Mouse (Mus musculus) right cerebral cortex, adult 2 months (tissue): ENCODE measurements around the gene Nceh1.

Source experiments
- DNase-seq, 2 experiments: peaks; one replicate each; pipeline ENCODE4 v3.0.0; 2021 to 2022; ENCODE audit warnings: low spot score in 2 of 2

Nceh1 gene

DNA sequence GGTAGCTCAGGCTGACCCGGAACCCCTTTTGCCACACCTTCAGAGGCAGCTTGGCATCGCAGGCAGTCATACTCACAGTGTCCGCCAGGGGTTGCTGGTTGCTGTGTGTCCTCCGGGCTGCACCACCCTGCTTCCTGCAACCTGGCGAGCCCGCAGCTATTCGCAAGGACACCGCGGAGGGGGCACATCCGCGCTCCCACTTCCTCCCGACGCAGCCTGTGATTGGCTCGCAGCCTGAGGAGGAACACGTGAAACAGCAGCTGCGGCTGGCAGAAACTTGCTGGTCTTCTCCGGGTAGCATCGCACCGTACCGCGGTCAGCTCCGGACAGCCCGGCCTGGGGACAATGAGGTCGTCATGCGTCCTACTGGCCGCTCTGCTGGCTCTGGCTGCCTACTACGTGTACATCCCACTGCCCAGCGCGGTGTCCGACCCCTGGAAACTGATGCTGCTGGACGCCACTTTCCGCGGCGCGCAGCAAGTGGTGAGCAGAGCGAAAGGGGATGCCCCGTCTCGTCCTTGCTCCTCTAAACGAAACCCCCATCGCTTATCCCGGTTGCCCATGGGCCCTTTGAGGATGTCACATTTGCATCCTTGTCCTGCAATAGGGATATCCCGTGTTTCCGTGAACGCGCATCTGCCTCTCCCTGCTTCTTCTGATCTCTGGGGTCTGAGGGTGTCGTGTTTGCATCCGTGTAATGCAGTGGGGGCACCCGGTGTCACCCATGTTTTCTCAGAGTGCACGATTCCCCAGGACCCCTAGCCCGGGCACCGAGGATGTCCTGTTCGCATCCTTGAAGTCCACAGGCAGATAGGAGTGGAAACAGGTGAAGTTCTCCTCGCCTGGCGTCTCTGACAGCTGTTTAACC, at the start of gene Nceh1:
TSS of gene Nceh1 (plus strand) at position 233 of the 868 bp plus-strand sequence.
- peak; percentile 97 for DNase-seq

DNA sequence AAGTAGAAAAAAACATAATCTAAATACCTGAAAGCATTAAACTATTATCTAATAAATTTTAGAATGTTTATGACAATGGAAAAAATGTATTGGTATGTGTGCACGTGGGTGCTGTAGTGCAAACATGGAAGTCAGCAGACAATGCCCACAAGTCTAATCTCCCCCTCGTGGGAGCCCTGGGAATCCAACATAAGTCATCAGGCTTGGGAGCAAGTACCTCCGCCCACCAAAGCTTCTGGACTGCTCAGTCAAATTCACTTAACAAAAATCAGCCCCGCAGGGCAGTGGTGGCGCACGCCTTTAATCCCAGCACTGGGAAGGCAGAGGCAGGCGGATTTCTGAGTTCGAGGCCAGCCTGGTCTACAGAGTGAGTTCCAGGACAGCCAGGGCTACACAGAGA, 42.7 kb upstream of the Nceh1 start:
- DNase-seq, result no peak

DNA sequence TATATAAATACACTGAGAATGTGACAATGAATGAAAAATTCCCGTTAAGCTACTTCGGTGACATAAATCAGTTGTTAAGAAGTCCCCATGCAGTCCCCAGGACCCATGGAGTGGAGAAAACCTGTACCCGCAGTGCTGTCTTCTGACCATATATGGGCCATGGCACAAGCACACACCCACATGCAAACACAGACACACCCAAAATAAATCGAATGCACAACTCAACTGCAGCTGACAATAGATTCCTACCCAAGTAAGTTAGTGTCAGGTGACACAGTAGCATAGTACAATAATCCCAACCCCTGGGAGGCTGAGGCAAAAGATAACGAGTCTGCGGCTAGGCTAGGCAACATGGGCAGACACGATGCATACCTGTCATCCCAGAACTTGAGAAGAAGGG, 39.2 kb upstream of the Nceh1 start:
- no peak for DNase-seq

DNA sequence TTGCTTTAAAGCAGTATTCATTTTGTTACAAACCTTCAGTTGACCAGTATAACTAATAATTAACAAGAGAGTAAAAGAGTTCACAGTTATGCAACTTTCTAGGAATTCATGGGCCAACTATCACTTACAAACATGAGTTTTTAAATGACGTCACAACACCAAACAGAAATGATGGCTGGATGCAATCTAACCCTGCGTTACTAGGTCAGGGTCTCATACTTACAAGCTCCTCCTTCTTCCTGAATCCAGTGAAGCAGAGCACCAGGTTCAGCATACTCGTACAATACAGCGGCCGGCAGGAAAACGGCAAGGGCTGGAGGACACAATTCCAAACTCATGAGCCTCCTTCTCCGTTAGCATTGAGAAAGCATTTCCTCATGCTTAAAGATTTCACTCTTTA, 37.0 kb upstream of the Nceh1 start:
- DNase-seq, result no peak

DNA sequence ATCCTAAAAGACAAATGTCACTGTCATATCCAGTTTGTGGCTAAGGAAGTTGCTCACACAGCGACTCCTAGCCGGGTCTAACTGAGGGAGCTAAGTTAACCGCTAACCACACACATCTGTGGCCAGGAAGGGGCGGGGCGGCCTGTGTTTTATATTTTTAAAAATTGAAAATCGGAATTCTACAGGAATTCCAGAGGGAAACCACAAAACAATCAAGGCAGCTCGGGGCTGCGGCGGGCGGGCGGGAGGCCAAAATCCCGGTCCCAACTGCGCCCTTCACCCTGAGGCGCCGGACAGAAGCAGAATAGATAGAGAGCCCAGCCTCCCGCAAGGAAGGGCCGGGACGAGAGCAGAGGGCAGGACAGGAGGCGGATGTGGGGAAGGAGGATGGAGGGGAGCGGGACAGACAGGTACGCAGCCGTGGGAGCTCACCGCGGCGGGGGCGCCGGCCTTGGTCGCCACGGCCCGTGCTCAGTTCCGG, 29.5 kb upstream of the Nceh1 start:
- no peak for DNase-seq

DNA sequence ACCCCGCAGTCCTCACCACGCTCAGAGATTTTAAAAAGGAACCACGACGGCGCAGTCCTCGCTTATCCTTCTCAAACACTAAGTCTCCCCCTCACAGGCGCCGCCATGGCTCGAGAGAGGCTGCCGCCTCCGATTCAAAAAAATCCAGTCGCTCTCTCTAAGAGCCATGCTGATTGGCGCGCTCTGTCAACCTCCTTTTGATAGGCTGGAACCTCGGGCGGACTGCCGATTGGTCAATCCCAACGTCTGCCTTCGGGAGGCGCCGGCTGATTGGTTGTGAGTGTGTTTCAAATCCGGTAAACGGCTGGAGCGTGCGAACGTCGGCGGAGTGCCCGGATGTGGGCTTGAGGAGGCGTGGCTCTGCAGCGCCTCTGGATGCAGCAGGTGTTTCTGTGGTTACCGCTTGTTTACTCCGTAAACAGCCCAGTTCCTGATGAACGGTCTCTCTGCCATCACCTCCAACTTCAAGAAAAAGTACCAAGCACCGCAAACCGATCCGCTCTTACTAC, 29.0 kb upstream of the Nceh1 start, which contains the start of gene Ect2:
TSS of gene Ect2 (minus strand) at position 178 of the 509 bp plus-strand sequence.
- DNase-seq, result peak; percentile 100

DNA sequence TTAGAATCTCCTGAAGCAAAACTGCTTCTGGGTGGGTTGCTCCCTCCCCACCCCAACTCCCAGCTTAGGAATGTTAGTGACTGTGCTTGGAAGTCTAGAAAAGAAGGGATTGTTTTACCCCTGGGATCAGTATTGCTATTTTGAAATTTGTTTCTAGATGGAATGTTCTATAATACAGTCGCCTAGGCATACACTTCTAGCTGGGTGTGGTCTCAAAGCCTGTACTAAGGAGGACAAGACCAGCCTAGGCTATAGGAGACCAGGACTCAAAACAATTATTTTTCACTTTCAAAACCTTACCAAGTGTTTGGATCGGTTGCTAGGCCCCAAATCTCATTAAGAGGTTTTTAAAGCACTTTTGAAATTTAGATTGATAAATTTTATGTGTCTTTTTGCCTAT, 28.5 kb upstream of the Nceh1 start:
- no peak for DNase-seq

DNA sequence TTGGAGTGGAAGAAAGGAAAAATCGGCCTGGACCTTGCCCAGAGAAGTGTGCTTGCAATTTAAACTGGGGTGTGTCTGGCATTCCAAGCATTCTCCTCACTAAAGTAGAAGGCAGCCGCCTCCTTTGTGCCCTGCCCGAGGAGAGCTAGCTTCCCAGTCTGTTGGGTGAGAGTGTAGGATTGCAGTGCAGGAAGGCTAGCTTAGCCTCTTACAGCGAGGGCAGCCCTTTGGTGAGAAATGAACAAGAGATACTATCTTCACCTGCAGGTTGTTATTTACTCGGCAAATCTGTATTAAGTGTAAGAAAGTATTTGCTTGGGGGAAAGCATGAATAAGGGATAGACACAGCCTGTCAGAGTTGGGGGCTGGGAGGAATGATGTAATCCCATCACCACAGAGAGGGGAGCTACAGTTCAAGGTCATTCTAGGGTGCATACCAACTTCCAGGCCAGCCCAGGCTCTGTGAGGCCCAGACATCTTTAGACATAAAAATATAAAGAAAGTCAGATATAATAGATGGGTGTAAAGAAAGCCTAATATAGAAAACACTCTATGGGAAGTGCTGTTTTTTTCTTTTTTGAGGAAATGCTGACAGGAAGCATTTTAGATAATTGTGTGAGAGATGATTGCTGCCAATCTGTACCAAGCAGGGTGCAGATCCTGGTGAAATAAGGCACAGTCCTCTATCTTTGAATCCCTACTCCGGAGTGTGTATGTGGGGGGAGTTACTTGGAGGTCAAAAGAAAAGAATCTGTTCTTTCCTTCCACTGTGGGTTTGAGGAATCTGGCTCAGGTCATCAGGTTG, 27.5 kb upstream of the Nceh1 start:
- no peak for DNase-seq

DNA sequence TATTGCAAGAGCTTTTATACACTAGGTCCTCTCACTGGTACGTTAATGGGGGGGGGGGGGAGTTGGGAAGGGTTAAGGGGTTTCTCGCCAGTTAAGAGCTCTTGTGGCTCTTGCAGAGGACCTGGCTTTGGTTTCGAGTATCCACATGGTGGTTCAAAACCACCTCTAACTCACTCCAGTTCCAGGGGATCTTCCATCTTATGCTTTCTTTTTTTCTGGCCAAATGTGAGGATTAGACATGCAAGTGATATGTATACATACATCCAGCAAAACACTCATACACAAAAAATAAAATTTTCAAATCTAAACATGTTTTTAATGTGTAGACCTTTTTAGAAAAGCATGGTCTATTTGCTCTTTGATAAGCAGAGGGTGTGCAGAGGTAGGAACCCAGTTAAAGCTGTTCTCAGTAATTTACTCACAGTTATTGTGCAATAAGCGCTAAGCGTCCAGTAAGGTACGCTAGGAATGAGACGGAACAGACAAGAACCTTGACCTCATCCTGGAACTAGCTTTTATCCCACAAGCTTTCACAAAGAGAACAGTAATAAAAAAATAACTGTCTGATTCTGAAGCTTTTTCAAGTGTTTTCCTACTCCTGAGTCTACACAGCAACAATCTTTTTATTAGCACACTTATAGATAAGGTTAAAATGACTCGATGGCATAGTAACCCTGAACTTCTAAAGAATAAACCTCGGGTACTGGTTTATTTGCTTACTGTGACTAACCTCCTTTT, 26.7 kb upstream of the Nceh1 start:
- DNase-seq, result no peak

DNA sequence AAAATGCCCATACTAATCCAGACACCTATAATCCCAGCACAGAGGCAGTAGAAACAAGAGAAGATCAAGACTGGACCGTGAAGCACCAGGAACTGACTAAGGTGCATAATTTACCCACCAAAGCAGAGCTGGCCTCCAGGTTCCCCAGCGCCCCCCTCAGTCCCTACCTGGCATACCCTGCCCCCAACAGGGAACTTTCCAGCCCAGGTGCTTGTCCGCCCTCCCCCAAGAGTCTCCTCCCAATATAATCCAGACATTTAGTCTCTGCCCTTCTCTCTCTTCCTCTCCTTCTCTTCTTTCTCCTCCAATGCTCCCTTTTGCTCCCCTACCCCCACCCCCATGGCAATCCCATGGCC, 26.2 kb upstream of the Nceh1 start:
- no peak for DNase-seq

DNA sequence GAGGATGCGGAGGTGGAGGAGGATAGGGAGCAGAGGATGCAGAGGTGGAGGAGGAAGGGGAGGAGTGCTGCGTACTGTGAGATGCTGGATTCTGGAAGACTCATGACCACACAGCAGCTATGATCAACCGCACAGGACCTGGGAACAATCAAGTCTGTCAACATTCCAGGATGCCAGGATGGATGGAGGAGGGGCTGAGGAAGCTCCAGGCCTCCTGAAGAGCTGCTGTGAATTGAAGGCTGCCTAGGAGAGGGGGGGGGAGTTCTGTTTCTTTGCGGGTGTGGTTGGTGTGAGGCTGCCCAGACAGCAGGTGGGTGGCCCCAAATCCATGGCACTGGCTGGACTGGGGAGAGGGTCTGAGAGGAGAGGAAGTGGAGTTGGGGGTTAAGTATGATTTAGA, 23.9 kb upstream of the Nceh1 start:
- DNase-seq, result no peak

DNA sequence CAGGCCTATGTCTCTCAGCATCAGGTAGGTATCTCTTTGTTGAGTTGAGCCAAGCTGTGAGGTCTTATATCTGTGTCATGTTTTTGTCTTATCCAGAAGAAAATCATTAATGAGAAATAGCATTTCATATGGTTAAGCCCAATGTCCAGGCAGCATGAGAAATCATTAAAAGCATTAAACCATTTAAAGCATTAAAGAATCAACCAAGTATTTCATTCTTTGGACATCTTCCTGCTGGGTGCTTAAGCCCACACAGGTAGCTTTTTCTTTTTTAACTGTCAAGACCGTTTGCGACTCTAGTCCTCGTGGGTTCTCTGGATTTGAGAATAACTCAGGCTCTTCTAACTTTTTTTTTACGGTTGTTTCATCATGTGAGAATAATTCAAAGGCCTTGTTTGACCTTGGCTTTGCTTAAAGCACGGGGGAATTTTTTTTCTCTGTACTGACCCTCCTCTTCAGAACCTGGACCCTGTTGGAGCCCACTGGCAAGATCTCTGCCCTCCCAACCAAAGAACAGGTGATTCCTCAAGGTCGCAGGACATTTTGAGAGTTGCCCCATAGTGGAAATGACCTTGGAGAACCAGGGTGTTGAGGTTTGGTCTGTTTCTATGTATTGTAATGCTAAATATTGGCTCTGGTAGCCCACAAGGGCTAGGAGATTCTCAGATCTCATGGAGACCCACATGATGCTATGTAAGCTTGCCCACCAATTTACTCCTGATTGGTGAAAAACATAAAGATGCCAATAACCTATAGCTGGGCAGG, 20.9 kb upstream of the Nceh1 start:
- DNase-seq, result no peak

DNA sequence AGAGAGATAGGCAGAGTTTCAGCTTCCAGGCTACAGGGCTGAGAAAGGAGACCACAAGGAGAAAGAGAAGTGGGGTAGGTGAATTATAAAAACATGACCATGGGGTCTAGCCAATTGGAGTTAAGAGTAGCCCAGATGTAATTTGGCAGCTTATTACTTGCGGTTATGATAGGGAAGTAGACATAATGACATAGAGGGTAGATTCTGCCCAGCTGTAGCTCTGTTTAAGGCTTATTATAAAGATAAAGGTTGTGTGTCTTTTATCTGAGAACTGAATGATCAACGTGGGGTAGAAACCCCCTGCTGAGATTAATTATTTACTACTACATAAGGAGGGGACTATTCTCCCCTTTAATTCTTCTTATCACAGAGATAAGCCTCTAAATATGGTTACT, 20.4 kb upstream of the Nceh1 start:
- no peak for DNase-seq

DNA sequence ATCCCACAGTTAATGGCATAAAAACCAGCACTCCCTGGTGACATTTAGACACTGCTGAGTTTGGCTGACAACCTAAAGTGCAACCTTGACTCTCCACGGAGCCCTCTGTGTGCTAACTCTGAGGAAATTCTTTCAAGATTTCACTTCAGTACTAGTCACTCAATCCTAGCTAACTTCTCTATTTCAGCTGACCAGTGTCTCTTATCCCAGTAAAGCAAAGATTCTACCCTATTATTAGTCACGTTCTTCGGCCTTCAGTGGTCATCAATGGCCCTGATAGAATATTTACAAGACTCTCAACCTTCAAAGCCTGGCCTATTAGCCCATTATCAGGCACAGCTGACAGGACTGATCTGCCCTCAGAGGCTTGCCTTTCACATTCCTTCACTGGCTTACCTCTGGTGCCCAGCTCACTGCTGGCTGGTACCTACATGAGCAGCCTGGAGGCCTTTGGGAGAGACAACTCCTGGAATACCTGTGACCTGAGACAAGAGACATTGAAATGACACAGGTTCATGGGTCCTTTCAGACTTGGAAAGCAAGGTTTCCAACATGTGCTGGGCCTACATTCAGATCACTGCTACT, 17.2 kb upstream of the Nceh1 start:
- no peak for DNase-seq

DNA sequence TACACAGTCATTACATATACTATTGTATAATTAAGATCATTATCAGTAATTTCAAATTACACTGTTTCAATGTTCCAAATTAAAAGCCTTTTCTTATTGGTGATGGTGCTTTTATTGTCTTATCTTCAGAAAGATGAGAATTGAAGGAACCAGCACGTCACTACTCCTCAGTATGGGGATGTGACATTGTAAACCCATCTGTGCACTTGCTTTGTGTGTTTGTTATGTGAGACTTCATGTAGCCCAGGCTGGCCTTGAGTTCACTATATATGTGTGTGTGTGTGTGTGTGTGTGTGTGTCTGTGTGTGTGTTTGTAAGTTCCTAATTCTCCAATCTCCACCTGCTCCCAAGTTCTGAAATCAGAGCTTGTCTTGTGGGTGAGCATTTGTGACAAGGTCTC, 12.5 kb upstream of the Nceh1 start:
- DNase-seq, result no peak

DNA sequence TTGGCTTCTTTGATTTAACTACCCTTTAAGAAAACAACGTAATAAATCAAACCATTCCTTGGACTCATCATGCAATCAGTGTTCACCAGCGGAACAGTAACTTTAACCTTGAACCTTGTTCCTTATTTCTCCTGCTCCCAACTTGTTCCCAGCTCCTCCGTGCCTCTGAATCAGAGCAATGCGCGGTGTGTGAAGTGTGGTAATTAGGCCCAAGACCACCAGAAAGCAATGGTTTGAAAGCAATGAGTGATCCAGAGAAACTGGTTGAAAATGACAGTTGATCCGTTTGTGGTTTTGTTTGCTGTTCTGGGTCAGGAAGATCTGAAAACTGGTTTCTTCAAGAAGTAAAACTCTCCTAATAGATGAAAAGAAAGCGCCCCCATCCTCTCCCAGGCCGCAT, 3.1 kb upstream of the Nceh1 start:
- DNase-seq, result no peak

DNA sequence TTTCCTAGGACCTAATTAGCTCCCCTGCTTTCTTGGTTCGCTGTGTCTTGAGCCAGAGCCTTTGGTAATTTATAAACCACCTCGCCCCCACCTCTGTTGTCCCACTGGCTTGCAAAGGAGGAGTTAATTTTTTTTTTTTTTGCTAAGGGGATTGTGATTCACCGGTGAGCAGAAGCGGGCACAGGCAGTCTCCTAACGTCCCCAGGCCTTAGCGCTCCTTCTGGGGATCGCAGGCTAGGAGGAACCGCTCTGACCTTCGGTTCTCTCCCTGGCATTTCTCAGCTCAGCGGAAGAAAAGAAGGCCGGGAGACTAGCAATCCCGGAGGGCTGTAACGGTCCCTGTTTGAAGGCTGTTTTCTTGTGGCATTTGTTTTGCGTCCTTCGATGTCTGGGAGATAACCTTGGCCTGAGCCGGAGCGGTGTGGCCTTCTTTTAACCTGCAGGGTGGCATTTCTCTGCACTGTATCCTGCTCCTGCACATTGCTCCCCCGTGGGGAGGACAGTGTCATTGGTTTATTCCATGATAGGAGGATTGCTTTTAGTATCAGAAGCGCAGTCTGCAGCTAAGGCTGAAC, 923 bp downstream of the Nceh1 start:
- DNase-seq, result peak; percentile 41 to 62

DNA sequence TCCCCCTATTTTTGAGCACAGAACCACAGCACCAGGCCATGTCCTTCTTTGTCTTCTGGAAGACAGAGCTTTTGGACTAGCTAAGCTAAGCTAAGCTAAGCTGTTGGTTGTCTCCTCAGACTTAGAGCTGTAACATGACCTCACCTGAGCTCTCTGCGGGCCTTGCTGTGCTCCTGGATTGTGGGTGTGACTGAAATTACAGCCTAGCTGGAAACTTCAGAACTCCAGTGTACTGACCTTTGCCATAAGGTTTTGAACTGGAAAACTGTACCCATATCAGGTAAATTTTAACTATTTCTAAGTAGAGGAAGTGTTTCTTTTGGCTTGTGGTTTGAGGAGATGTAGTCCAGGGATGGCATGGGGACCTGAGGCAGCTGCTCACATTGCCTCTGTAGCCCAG, 5.6 kb downstream of the Nceh1 start:
- no peak for DNase-seq

DNA sequence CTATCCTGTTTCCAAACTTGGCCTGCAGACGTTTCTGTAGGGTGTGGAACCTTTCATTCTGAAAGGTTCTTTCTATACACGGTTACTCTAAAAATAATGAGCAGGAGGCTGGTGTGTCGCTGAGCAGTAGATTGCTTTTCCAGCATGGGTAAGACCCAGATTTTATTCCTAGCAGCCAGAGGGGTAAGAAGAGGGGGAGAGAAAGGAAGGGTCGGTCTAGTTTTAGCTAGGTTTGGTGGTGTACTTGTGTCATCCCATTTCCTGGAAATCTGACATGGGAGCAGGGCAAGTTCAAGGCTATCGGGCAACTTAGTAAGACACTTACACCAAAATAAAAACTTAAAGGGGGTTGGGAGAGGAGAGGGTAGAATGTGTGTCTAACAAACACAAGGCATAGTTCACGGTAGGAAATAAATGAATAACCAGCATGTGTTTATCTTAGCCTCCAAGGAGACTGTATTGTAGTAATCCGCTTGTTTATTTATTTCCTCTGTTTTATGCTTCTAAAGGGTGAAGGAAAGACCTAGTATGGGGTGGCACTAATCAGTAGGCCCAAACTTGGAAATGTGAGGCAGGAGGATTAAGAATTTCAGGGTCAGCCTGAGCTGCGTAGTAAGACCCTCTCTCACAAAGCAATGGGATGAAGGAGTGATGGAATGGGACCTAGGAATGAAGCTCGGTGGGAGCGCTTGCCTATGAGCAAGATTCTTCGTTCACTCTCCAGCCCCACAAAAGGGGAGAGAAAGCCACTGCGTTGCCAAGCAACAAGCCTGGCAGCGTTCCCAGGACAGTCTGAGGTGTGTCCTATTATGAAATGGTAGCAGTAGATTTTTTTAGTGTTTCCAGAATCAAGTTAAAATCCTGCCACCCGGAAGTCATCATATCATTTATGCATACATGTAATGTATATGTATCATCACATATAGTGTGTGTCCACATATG, 6.8 kb downstream of the Nceh1 start:
- DNase-seq, result peak; percentile 90 to 92
